Mouse (Mus musculus) splenic B cell, adult 2 months (primary cell): ENCODE measurements around the gene Zfp607b.

Experiments
- DNase-seq: peaks from one replicate; pipeline ENCODE4 v3.0.0-alpha.2; 2011; ENCODE audit warnings: low read depth, low spot score
- H3K27me3 ChIP-seq: 2 replicates; pipeline ENCODE4 v1.6.1; 2012; ENCODE audit warnings: mild to moderate bottlenecking, low read length, moderate library complexity, mixed read lengths; ENCODE audit not compliant: control insufficient read depth, poor library complexity, insufficient read depth, severe bottlenecking
- H3K36me3 ChIP-seq: 2 replicates; pipeline ENCODE4 v1.6.1; 2012; ENCODE audit warnings: mild to moderate bottlenecking, low read length, moderate library complexity, mixed read lengths; ENCODE audit not compliant: control insufficient read depth, poor library complexity, insufficient read depth, severe bottlenecking

Gene Zfp607b

GRCm38 (mm10) chr7:27725566-27726538, 36.7 kb downstream of the Zfp607b start:
- DNase-seq, result peak; percentile 74
- H3K27me3 ChIP-seq, result no peaks in the 10 kb centered on the region
- H3K36me3 ChIP-seq, result no peaks in the 10 kb centered on the region

- DNase-seq, result no peak
- no peaks in the 10 kb centered on the region for H3K36me3 ChIP-seq
- H3K27me3 ChIP-seq, result no peaks in the 10 kb centered on the region
Measured at GRCm38 (mm10) chr7:27727471-27727870, 38.3 kb downstream of the Zfp607b start.

- no peaks in the 10 kb centered on the region for H3K27me3 ChIP-seq
- DNase-seq, result peak; percentile 87
- H3K36me3 ChIP-seq, result no peaks in the 10 kb centered on the region
Measured at GRCm38 (mm10) chr7:27731281-27731883, 42.2 kb downstream of the Zfp607b start, which contains the start of gene Zfp60. TSS of gene Zfp60 (plus strand) at chr7:27731389.

GRCm38 (mm10) chr7:27731946-27732345, 42.8 kb downstream of the Zfp607b start:
- DNase-seq, result no peak
- H3K27me3 ChIP-seq, result no peaks in the 10 kb centered on the region
- H3K36me3 ChIP-seq, result no peaks in the 10 kb centered on the region

GRCm38 (mm10) chr7:27732508-27732907, 43.4 kb downstream of the Zfp607b start:
- DNase-seq, result no peak
- no peaks in the 10 kb centered on the region for H3K27me3 ChIP-seq
- H3K36me3 ChIP-seq, result no peaks in the 10 kb centered on the region

GRCm38 (mm10) chr7:27735457-27735856, 46.3 kb downstream of the Zfp607b start:
- no peak for DNase-seq
- Histone ChIP-seq H3K27me3 (no peaks in the 10 kb centered on the region), H3K36me3 (0 out of 2 replicates have a peak, but pooled peaks cover 6% of the 10 kb centered on the region)
